Comparison of ENCODE assay signal across 16 mouse cellular contexts in genomic region chr5:122111933-122112248, GRCm38 (mm10). TPM values are rescaled to one million over a fixed set of nuclear protein-coding genes. Genes with fewer than 3 reads are reported as not detected.
A peak's percentile ranks its signal among the peaks of the same experiment; 100 is the strongest.
DNase-seq lines count a peak whose midpoint lies in the region; ATAC-seq and TF ChIP-seq lines count a peak whose summit lies in the region.
"Had no signal": no experiment of that assay in that cellular context is flagged by ENCODE, and none has a peak within 500 bp of the region (broad histone marks: within the 10 kb centered on the region; RNA-seq: fewer than 3 reads in every experiment).

No protein-coding gene starts in this region.

- intact Hi-C loops in heart, postnatal 10 days (cut with DNase I) = loop anchor here (5.0 kb wide), 1 partner anchor 230 kb away; no protein-coding TSS in a partner anchor

- no peaks in the 10 kb centered on the region for H3K27me3 ChIP-seq in heart, embryonic 12.5 days (replicated peaks)
- no peaks in the 10 kb centered on the region for H3K27me3 ChIP-seq in kidney, embryonic 15.5 days
- H3K27me3 ChIP-seq in ES-Bruce4 (ENCODE audit: control insufficient read depth, insufficient read depth, low read length, poor library complexity, severe bottlenecking) = no peaks in the 10 kb centered on the region

- ATAC-seq in heart, embryonic 12.5 days (ENCODE audit: insufficient number of reproducible peaks, low FRiP score) = no peak
- no peak for ATAC-seq in kidney, embryonic 15.5 days (replicated peaks; ENCODE audit: low FRiP score)

- no peak overlapping the region for H3K9ac ChIP-seq in heart, embryonic 12.5 days
- no peak overlapping the region for H3K9ac ChIP-seq in kidney, embryonic 15.5 days
- H3K9ac ChIP-seq in ES-Bruce4 (ENCODE audit: low read depth, poor library complexity, severe bottlenecking) (0 out of 2 replicates have a peak overlapping the region, but pooled peaks have one; percentile 10), ES-E14 (ENCODE audit: insufficient read depth, low read depth, low read length, poor library complexity, severe bottlenecking) (peak overlapping the region; percentile 45)
- H3K9ac ChIP-seq: lung, embryonic 14.5 days had no signal

- WGBS in heart, embryonic 12.5 days = 41% methylated on average over 4 of the region's 4 CpGs
- 36% methylated on average over 4 of the region's 4 CpGs for WGBS in kidney, embryonic 15.5 days

- TF ChIP-seq CTCF in ES-Bruce4 (IDR thresholded peaks at IDR 0.05; ENCODE audit: low read depth, low read length) = no peak

- no peak overlapping the region for H3K4me3 ChIP-seq in heart, embryonic 12.5 days
- peak overlapping the region; percentile 7; the same call in 1 of the 2 replicates for H3K4me3 ChIP-seq in kidney, embryonic 15.5 days (replicated peaks)
- peak overlapping the region; percentile 22 for H3K4me3 ChIP-seq in ES-Bruce4 (ENCODE audit: low read depth, low read length)
- peak overlapping the region; percentile 5 to 45 for H3K4me3 ChIP-seq in ES-E14 (ENCODE audit: insufficient read depth in 1 of 2, low read depth in 1 of 2, low read length in 2 of 2, poor library complexity in 1 of 2, severe bottlenecking in 1 of 2)
- H3K4me3 ChIP-seq: erythroblast, embryonic 14.5 days had no signal

- H3K9me3 ChIP-seq in heart, embryonic 12.5 days (replicated peaks) = peaks cover 5% of the 10 kb centered on the region; the same call in 1 of the 2 replicates
- 0 out of 2 replicates have a peak, but pooled peaks cover 3% of the 10 kb centered on the region for H3K9me3 ChIP-seq in kidney, embryonic 15.5 days (replicated peaks)
- no peaks in the 10 kb centered on the region for H3K9me3 ChIP-seq in ES-Bruce4 (replicated peaks; ENCODE audit: control insufficient read depth, insufficient read depth, low read length, poor library complexity, severe bottlenecking)
- H3K9me3 ChIP-seq in ES-E14 (ENCODE audit: control insufficient read depth, insufficient read depth, low read depth, low read length) = no peaks in the 10 kb centered on the region

- peaks cover 14% of the 10 kb centered on the region for H3K4me1 ChIP-seq in heart, embryonic 12.5 days (replicated peaks)
- H3K4me1 ChIP-seq in kidney, embryonic 15.5 days = 0 out of 2 replicates have a peak, but pooled peaks cover 5% of the 10 kb centered on the region
- H3K4me1 ChIP-seq in ES-Bruce4 (ENCODE audit: control insufficient read depth, insufficient read depth, low read length) (peaks cover 2% of the 10 kb centered on the region), ES-E14 (ENCODE audit: control insufficient read depth in 2 of 2, insufficient read depth in 2 of 2, low read length in 2 of 2, poor library complexity in 1 of 2) (peaks cover 0 to 13% of the 10 kb centered on the region in 2 experiments; a peak in 2 of 4 replicates)

- H3K27ac ChIP-seq in heart, embryonic 12.5 days (ENCODE audit: poor library complexity, severe bottlenecking) = peak overlapping the region; percentile 59; the same call in 1 of the 2 replicates
- no peak overlapping the region for H3K27ac ChIP-seq in kidney, embryonic 15.5 days
- no peak overlapping the region for H3K27ac ChIP-seq in ES-Bruce4 (ENCODE audit: insufficient read depth, low read length)
- no peak overlapping the region for H3K27ac ChIP-seq in ES-E14 (ENCODE audit: insufficient read depth, low read depth, low read length, poor library complexity, severe bottlenecking)

- TF ChIP-seq POLR2A in ES-Bruce4 (IDR thresholded peaks at IDR 0.05; ENCODE audit: insufficient read depth, low read length) = no peak

- no peak for TF ChIP-seq EP300 in ES-Bruce4 (IDR thresholded peaks at IDR 0.05; ENCODE audit: insufficient read depth, low read depth, low read length)

- H3K36me3 ChIP-seq in heart, embryonic 12.5 days = peaks cover 11% of the 10 kb centered on the region
- no peaks in the 10 kb centered on the region for H3K36me3 ChIP-seq in kidney, embryonic 15.5 days
- H3K36me3 ChIP-seq in ES-Bruce4 (ENCODE audit: control insufficient read depth, insufficient read depth, low read length, poor library complexity, severe bottlenecking) = no peaks in the 10 kb centered on the region
- no peaks in the 10 kb centered on the region for H3K36me3 ChIP-seq in ES-E14 (ENCODE audit: control insufficient read depth, insufficient read depth, low read length, poor library complexity, severe bottlenecking)

- H3K4me2 ChIP-seq in heart, embryonic 12.5 days = no peak overlapping the region
- peak overlapping the region; percentile 36 for H3K4me2 ChIP-seq in kidney, embryonic 15.5 days
- H3K4me2 ChIP-seq: lung, embryonic 14.5 days had no signal

- in situ Hi-C loops in ES-E14 (cut with MboI; ENCODE audit: low sequenced_read_pairs in 2 of 2, unreplicated experiment in 2 of 2) = no loop called here

- no peak for DNase-seq in heart, postnatal 10 days
- DNase-seq in kidney, postnatal 25 days = no peak
- DNase-seq in ES-E14 (ENCODE audit: low read depth, low spot score) (no peak), MN1 (ENCODE audit: low spot score) (no peak)
- DNase-seq: adrenal gland, postnatal 14 days; cerebellum, adult 9-11 months; embryo, embryonic 11 days had no signal

TF ChIP-seq in ES-E14, 5 proteins besides CTCF, POLR2A, EP300 and RAD21:
- no peak for TF ChIP-seq ZNF384 (IDR thresholded peaks at IDR 0.05; ENCODE audit: low read depth, low read length)

RNA-seq across cellular contexts. Expression of gene Myl2, which starts 11.1 kb away (rescaled TPM):
- 7,161 and 7,647 TPM in 2 replicates for polyA plus RNA-seq in heart, embryonic 12.5 days (2016; fragmentation: Nextera tagmentation; extraction: Ambion mirVana)
- total RNA-seq in heart, postnatal 10 days (2021) = over 10,000 TPM; 18,908 to 21,159 TPM
- 0.78 and 2.3 TPM in 2 replicates for polyA plus RNA-seq in kidney, embryonic 15.5 days (2015; fragmentation: Nextera tagmentation; extraction: Ambion mirVana)
- polyA plus RNA-seq in ES-Bruce4 (2011; ENCODE audit: insufficient read depth, insufficient read length, low read depth, missing spikeins) = not detected in 2 replicates
- total RNA-seq in ES-E14 (2012; rRNA removed) = 0.89 TPM in 1 of 2 replicates, not detected in the other
- total RNA-seq: adrenal gland, postnatal 14 days; CH12.LX; hematopoietic stem cell, adult 5-6 weeks; megakaryocyte-erythroid progenitor cell, adult 5-6 weeks had no signal
- polyA plus RNA-seq: erythroblast, embryonic 14.5 days; liver, adult 2 months had no signal

RNA-seq across cellular contexts. Expression of gene Ccdc63, which starts 28.7 kb away (rescaled TPM):
- 0.33 and 0.42 TPM in 2 replicates for polyA plus RNA-seq in heart, embryonic 12.5 days (2016; fragmentation: Nextera tagmentation; extraction: Ambion mirVana)
- under 1 TPM in 1 of 2 experiments, not detected in 1; 0.22 TPM for total RNA-seq in heart, postnatal 10 days (2021)
- 0.19 TPM in 1 of 2 replicates, not detected in the other for polyA plus RNA-seq in kidney, embryonic 15.5 days (2015; fragmentation: Nextera tagmentation; extraction: Ambion mirVana)
- 2.4 and 3.0 TPM in 2 replicates for polyA plus RNA-seq in ES-Bruce4 (2011; ENCODE audit: insufficient read depth, insufficient read length, low read depth, missing spikeins)
- total RNA-seq in ES-E14 (2012; rRNA removed) = 1.7 and 2.2 TPM in 2 replicates
- total RNA-seq: adrenal gland, postnatal 14 days; liver, adult 2 months had no signal
- polyA plus RNA-seq: erythroblast, embryonic 14.5 days; liver, adult 2 months had no signal

RNA-seq across cellular contexts. Expression of gene Ppp1cc, which starts 46.2 kb away (rescaled TPM):
- polyA plus RNA-seq in heart, embryonic 12.5 days (2016; fragmentation: Nextera tagmentation; extraction: Ambion mirVana) = 222 and 230 TPM in 2 replicates
- total RNA-seq in heart, postnatal 10 days (2021) = 100 to 1,000 TPM; 171 to 173 TPM
- 257 and 264 TPM in 2 replicates for polyA plus RNA-seq in kidney, embryonic 15.5 days (2015; fragmentation: Nextera tagmentation; extraction: Ambion mirVana)
- polyA plus RNA-seq in ES-Bruce4 (2011; ENCODE audit: insufficient read depth, insufficient read length, low read depth, missing spikeins) = 437 and 458 TPM in 2 replicates
- total RNA-seq in ES-E14 (2012; rRNA removed) = 245 and 265 TPM in 2 replicates

Comparison
In these comparisons a context has a peak if more than half of its experiments do, and no peak if none do; other contexts are left out.
1. H3K9ac ChIP-seq: peak in ES-Bruce4 (single experiment) and ES-E14 (single experiment); none in heart, embryonic 12.5 days (single experiment) and kidney, embryonic 15.5 days (single experiment).
2. RNA of gene Myl2, which starts 11.1 kb away (polyA plus RNA-seq): 7,161 to 7,647 TPM in heart, embryonic 12.5 days; 0.78 to 2.3 TPM in kidney, embryonic 15.5 days and not detected in ES-Bruce4; every median in the first group is over 1,000 times any median in the second.